Mouse (Mus musculus): Measurements from ENCODE around the gene Gnaz.

Gnaz gene

DNA sequence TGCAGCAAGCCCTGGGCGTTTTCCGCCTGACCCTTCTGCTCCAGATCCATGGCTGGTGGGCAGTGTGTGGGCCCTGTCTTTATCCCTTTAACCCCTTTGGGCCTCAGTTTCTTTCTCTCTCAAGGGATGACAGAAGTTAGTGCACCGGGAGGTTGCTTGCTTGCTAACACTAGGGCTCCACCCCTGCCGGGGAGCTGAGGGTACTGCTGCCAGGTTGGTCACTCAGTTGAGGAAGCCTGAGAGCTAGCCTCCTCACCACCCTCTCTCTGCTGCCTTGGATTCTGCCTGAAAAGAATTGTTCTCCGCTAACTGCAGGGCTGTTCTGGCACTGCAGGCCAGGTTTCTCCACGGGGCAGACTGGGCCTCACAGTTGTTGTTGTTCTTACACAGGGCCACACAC, 6.0 kb downstream of the Gnaz start:
- no peak for DNase-seq

- DNase-seq, result no peak
These were observed 8.6 kb downstream of the Gnaz start for GRCm38 (mm10) chr10:74975626-74976025.

DNA sequence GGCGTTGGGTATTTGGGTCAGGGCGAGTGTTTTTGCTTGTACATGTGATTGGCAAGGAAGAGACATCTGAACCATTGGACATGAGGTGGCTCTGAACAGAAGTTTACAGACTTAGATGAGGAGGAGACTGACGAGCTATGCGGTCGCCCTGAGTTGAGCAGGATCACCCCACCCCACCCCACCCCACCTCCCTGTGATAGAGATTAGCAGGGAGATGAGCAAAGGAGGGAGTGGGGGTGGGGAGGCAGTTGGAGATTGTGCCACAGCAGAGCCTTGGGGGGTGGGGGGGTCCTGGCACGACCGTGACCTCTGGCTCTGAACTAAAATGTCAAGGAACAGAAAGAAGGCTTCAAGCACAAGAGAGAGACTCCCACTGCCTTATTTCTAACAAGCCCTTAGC, 9.5 kb downstream of the Gnaz start:
- no peak for DNase-seq

DNA sequence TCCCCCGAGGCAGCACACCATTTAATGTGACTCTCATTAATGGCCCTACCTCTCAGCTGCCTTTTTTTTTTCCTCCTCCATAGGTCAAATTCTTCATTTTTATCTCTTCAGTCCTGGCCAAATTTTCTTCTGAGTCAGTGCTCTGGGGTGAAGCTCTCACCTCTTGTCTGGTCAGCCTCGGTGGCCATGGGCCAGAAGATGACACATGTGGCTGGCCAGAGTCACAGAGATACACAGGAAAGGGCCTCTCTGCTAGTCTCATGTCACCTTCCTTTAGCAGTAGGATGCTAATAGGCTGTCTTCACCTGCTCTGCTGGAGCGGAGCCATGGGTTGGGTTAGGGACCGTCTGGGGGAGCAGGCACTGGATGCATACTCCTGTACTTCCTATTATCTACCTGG, 11.1 kb downstream of the Gnaz start:
- no peak for DNase-seq

DNA sequence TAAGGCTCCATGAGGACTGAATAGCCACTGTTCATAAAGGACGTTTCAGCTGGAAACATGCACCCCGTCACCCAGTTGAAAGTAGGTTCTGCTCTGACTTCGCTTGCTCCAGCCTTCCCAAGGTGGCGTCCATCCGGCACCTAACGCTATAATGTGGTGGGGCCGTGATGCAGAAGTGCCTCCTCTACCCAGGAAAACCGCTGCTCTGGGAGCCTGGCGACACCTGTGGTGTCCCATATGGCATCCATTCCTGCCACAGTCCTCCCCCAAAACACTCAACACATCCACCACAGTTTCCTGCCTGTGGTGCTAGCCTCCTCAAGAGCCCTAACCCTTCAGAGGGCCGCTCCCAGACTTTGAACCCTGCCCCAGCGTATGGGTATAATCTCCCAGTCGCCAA, 14.2 kb downstream of the Gnaz start:
- no peak for DNase-seq

DNA sequence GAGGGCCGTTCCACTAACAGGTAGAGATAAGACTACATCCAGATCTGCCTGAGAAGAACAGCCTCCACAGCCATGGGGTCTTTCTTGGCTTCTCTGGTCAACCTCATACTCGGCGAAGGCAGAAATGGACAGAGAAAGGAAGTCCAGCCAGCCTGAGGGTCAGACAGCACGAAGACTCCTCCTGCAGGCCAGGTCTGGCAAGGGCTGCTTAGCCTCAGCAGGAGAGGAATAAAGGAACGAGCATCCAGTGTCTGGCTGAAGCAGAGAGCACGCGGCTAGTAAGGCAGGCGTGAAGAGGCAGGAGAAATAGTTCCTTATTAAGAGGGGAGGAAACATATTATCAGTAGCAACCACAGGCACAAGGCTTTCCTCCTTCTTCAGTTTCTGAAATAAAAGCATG, 16.2 kb downstream of the Gnaz start:
- no peak for DNase-seq

DNA sequence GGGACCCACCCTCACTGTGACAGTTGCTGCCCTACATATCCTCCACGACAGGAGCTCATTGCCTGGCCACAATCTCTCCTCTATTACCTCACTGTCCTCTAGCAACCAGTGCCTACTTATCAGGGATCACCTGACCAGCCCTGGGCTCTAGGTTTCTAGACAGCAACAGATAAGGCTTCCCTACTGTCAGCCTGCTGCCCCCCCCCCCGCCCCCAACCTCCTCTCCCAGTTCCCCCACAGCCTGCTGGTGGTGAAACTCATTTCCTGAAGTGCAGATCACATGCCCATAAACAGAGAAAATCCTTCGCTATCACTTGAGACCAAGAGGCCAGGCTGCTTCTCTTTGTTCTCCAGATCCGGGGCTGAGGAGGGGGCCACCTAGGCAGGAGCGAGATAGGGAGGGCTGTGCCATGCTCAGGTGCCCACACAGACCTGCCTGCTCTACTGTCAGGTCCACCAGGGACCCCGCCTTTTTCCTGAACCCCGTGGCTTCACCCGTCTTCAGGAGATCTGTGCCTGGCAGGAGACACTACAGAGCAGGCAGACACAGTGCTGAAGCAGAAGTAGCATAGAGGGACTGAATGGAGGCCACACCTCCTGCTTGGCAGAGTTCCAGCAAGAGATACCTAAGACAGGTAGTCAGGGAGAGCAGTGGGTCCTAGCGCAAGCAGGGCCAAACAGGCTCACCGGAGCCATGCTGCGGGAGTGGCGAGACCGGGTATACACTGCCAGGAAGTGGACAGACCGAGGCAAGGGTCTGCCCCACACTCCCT, 20.9 kb downstream of the Gnaz start:
- no peak for DNase-seq

- DNase-seq, result no peak
These were observed 22.8 kb downstream of the Gnaz start for GRCm38 (mm10) chr10:74989814-74990213.

DNA sequence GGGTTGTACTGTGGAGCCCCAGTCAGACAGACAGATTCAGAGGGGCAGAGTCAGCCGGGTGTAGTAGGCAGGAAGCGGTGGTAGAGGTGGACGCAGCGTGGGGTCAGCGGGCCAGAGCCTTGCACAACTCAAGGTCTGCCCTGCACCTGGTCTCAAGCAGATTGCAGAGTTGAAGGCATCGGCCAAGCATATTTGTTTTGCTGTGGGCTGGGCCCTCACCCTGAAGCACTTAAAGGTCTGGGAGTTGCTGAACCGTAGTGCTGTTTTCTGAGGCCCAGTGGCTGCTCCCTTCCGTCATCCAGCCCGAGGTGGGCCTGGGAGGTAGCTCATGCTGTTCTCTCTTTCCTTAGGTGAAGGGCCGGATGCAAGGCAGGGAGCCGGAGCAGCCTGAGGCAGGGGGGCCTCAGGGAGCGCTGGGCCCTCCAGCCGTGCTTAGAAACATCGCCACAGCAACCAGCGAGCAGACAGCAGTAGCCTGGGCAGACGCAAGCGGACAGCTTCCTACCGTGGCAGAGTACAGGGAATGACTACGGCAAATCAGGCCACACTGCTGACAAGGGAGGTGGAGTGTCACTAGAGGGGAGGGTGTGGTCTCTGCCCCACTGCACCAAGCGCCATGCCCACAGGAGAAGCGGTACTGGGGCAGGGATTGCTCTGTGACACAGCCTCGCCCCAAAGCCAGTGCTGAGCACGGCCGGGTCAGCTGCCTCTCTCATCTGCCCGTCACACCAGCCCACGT, 23.8 kb downstream of the Gnaz start:
- DNase-seq, result no peak

- no peak for DNase-seq
These were observed 27.9 kb downstream of the Gnaz start for GRCm38 (mm10) chr10:74994863-74995262.

GRCm38 (mm10) chr10:74995377-74995776, 28.4 kb downstream of the Gnaz start:
- peak; percentile 55 for DNase-seq

DNA sequence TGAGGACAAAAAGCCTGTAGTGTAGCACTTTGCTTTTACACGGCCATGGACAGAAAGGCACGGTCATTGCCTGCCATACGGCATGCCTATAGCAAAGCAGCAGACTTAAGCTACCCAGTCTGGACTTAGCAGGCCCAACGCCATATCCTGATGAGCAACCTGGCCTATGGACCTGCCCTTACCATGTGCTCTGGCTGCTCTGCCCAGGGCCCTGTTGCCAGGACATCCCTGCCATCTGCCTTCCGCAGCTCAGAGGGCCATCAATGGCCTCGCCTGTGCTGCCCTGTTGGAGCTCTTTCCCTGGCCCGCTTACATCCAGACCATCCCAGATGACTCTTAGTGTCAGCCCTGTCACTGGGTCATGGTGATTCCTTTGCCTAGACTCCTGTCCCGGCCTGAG, 34.4 kb downstream of the Gnaz start:
- no peak for DNase-seq

GRCm38 (mm10) chr10:75004067-75004466, 37.1 kb downstream of the Gnaz start:
- no peak for DNase-seq

DNA sequence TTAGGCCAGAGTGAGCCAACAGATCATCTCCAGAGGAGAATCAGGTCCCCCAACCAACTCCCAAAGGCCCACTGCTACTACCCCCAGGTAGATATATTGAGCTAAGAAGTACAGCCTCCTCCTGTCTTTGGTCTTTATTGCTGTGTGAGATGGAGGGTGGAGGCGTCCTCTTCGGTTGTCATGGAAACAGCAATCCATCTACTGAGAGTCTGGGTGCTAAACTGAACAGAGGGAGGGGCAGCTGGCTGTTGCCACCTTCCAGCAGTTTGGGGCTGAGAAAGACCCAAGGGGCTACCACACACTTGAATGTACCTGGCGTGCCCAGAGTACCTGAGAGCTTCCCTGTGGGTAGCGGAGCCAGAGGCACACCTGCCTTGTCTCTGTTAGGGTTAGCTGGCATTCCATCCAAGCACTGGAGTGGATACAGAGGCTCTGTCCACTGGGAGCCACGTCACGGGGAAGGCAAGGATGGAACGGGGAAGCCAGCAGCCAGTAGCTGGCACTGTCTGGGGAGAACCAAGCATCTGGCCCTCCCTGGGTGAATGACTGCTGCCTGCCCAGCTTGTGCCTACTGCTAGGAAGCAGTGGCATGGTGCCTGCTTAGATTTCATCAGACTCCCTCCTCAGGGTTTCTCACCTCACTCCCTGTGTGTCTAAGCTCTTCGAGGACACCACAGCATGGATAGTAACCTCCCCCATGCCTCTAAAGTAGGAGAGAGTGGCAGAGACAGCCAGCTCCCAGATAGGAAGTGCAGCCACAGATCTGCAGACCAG, 40.1 kb downstream of the Gnaz start:
- DNase-seq, result no peak

DNA sequence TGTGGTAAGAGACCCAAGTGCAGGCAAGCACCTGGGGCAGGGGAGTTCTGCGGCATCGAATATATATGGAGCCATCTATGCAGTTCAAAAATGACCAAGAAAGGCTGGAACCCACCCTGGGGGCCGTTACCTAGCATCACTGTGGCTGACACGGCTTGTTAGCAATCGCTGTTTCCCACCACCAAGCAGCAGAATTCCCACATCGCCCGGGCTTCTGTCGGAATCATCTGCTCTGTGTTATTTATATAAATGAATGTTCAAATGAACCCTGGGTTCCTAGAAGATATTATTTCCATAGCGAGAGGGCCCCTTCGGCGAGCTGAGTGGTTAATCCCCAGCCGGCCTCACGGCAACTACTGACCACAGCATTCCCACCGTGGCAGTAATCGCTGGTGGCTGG, 43.7 kb downstream of the Gnaz start:
- DNase-seq, result no peak

DNA sequence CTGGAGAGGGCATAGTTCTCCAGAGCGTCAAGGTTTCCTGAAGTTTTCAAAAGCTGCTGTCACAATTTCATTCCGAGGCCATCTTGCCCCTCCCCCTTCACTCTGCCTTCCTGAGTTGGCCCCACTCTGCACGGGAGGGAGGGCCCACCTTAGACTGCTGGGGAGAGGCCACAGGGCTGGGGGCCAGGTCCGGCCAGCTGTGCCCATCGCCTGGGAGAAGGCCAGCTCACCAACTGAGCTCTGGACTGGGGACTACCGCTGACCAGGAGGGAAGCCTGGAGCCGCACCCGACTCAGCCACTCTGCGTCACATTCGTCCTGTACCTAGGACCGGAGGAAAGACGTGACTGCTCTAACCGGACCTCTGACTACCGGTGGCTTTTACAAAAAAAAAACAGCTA, 48.5 kb downstream of the Gnaz start:
- no peak for DNase-seq

DNA sequence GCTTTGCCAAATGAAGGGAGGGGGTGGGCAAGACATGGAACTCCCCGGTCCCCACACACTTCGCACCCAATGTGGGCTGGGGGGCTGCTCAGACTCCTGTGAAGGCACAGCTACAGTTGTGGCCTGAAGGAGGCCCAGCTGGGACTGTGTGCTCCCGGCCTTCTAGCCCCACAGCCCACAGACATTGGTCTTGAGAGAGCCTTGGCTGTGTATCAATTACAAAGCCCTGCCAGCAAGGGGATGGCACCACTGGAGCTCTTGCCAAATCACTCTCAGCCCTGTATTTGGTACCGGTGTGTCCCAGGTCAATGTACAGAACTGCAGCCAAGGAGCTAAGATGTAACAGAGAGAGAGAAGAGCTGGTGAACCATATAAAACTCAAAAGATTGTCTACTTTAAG, 49.5 kb downstream of the Gnaz start:
- no peak for DNase-seq

- no peak for DNase-seq
These were observed 53.3 kb downstream of the Gnaz start for GRCm38 (mm10) chr10:75020271-75020670.

DNA sequence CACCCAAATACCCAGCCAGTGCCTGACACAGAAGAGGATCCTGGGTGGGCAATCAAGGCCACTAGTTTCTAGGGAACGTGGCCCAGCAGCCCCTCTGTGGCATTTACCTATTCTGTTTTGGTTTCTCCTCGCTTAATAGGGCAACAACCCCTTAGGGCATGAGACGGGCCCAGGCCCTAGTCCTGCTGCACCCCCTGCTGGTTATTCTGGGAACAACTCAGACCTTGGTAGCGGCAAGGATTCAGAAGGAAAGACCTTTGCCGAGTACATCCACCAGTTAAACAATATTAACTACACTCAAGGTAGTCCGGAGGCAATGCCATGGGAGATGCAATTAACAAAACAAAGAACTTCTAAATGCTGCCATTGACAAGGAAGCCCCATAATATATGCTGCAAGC, 54.2 kb downstream of the Gnaz start:
- peak; percentile 87 for DNase-seq

- DNase-seq, result no peak
These were observed 59.5 kb downstream of the Gnaz start for GRCm38 (mm10) chr10:75026491-75026890.

GRCm38 (mm10) chr10:75028743-75029142, 61.8 kb downstream of the Gnaz start:
- DNase-seq, result no peak

- no peak for DNase-seq
These were observed 62.7 kb downstream of the Gnaz start for GRCm38 (mm10) chr10:75029677-75030076.

GRCm38 (mm10) chr10:75030234-75030633, 63.3 kb downstream of the Gnaz start:
- no peak for DNase-seq

All from right cerebral cortex, postnatal 4 days (tissue).